Mouse (Mus musculus): ENCODE data around the gene A630076J17Rik.

The A630076J17Rik gene

DNA sequence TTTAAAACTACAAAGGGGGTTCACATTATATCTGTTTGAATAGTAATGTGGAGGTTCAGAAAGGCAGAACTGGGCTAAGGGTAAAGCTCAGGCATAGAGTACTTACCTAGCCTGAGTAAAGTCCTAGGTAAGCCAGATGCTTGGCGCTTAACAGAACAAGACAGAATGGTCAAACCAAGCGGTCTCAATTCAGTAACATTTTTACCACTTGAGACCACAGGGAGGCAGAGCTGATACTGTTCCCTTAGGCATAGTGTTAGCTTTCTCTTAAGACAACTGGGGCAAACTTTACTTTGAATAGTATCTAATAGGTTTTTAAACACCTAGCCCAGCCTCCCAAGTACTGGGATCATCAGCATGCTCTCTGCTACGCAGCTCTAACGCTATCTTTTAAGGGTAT, 45.6 kb downstream of the A630076J17Rik start:
- no peak for DNase-seq (ENCODE audit: low spot score in 2 of 2)

DNA sequence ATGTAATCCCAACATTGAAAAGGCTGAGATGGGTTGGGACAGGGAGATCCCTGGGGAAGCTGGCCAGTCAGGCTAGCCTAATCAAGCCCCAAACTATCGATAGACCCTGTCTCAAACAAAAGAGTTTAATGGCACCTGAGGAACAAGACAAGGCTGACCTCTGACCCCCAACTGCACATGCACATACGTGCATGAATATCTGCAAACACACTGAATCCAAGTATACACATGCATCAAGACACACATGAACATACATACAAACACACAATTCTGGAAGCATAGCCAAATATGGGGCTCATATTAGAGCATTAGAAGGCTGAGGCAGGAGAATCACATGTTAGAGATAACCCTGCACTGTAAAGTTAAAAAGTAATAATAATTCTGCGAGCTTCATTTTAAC, 46.2 kb downstream of the A630076J17Rik start:
- no peak for DNase-seq (ENCODE audit: low spot score in 2 of 2)

DNA sequence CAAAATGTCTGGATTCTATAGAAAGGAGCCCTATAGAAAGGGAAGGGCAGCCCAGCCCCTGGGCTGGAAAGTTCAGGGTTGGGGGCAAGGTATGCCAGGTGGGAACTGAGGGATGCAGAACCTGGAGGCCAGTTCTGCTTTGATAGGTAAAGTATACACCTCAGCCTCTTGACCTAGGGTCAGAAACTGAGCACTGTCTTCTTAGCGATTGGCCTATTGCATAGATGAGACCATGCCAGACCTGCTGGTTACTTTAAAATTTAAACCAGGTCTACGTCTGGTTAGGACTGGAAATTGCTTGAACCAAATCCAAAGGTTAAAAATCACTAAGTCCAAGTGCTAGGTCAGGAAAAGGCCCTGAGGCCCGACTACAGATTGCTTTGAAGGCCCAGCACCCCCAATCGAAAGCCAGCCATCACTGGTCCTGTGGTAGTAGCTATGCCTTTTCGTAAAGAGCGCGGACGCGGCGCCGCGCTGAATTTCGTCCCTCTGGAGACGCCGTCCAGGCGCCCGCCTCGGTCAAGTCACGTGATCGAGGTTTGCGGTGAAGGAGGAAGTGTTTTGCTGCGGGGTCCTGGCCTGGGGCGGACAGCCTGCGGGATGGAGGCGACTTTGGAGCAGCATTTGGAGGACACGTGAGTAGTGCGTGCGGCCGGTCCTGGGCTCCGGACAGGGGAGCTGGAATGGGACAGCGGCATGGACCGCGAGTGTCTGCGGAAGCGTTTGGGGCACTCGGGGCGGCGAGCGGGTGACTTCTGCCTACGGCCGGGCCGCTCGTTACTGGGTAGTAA, 48.3 kb downstream of the A630076J17Rik start, which contains the start of gene Lamtor5:
Gene Lamtor5, plus strand, starts transcription at position 380 of the 791 bp plus-strand sequence.
- peak; percentile 86 to 89 for DNase-seq (ENCODE audit: low spot score in 2 of 2)
